Mouse (Mus musculus) ovary, adult 10 weeks (tissue): Measurements from ENCODE around the gene Lrwd1. TPM values are rescaled to one million over a fixed set of nuclear protein-coding genes. Genes with fewer than 3 reads are reported as not detected.

Experiments used
- polyA plus RNA-seq: library from polyadenylated mRNA; stranded (reverse); fragments of 350-450 nt; fragmentation: Illumina TruSeq; extraction: RNeasy Lipid Tissue Mini Kit (QIAGEN cat#74804); gene quantifications from one replicate; pipeline ENCODE4 v1.2.3, GENCODE M21; 2014

Gene Lrwd1
- polyA plus RNA-seq = 0.57 TPM

GRCm38 (mm10) chr5:136135571-136136291 lies at the start of gene Lrwd1, which contains the start of gene Alkbh4:
Lrwd1 (minus strand) TSS chr5:136136074.
Alkbh4 (plus strand) TSS chr5:136136146.

GRCm38 (mm10) chr5:136170512-136171362 lies 34.9 kb upstream of the Lrwd1 start, which contains the start of gene Orai2:
Orai2 (minus strand) TSS chr5:136170713.

GRCm38 (mm10) chr5:136115891-136116783 lies 19.7 kb downstream of the Lrwd1 start, which contains the start of gene Polr2j:
Polr2j (plus strand) TSS chr5:136116631.

GRCm38 (mm10) chr5:136083669-136084107 lies 52.2 kb downstream of the Lrwd1 start, which contains the start of gene Rasa4:
Rasa4 (plus strand) TSS chr5:136083916.

Other genes starting within 250 kb of the Lrwd1 start
- gene Hspb1, start 248.2 kb downstream of the Lrwd1 start, polyA plus RNA-seq = 0.57 TPM
- gene Ywhag, start 201.5 kb downstream of the Lrwd1 start, polyA plus RNA-seq = 149 TPM
- gene Ssc4d, start 161.5 kb downstream of the Lrwd1 start, polyA plus RNA-seq = 2.1 TPM
- gene Zp3, start 156.0 kb downstream of the Lrwd1 start, polyA plus RNA-seq = 2.6 TPM
- gene Dtx2, start 141.3 kb downstream of the Lrwd1 start, polyA plus RNA-seq = 1.2 TPM
- 6.8 TPM for gene Upk3b, start 97.6 kb downstream of the Lrwd1 start, polyA plus RNA-seq
- gene Upk3bl, start 81.6 kb downstream of the Lrwd1 start, polyA plus RNA-seq = not detected
- 0.86 TPM for gene Rasa4, start 52.2 kb downstream of the Lrwd1 start, polyA plus RNA-seq
- gene Polr2j, start 19.4 kb downstream of the Lrwd1 start, polyA plus RNA-seq = 4.1 TPM
- gene Alkbh4, start 72 bp upstream of the Lrwd1 start, polyA plus RNA-seq = 1.3 TPM
- gene Orai2, start 34.6 kb upstream of the Lrwd1 start, polyA plus RNA-seq = 1.1 TPM
- 39.9 TPM for gene Prkrip1, start 62.9 kb upstream of the Lrwd1 start, polyA plus RNA-seq
- gene Sh2b2, start 110.5 kb upstream of the Lrwd1 start, polyA plus RNA-seq = not detected